Mouse (Mus musculus) adrenal gland, postnatal 25 days (tissue): ENCODE measurements around the gene Olfr390. TPM values are rescaled to one million over a fixed set of nuclear protein-coding genes. Genes with fewer than 3 reads are reported as not detected.

Source experiments
- DNase-seq: peaks from one replicate; pipeline ENCODE4 v3.0.0; 2021; ENCODE audit warnings: mixed read lengths
- long read RNA-seq: library from polyadenylated mRNA; stranded (forward); transcript quantifications from one replicate; pipeline ENCODE4 v2.0.0, GENCODE M21; 2021
- total RNA-seq: library from RNA; stranded (reverse); gene quantifications from 2 replicates; pipeline ENCODE4 v1.2.3, GENCODE M21; 2021

Olfr390 gene
- not detected in 2 replicates for total RNA-seq
- long read RNA-seq: 0 reads

DNA sequence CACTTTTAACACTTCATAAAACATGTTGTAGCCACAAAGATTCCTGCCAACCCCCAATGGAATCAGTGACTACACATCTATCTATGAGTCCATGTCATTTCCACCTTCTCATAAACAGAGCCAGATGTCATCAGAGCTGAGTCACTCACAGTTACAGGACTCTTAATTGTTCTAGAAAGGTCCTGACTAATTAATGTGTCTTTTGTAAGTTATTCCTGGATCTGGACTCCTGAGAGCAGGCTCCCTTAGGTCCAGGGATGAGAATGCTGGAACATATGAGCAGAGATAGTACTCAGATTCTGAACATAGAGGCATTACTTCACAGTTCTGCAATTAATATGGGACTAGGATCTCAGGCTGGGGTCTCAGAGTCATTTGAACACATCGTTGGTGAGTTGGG, at the start of gene Olfr390:
Gene Olfr390, plus strand, starts transcription at position 301 of the 400 bp plus-strand sequence.
- no peak for DNase-seq

GRCm38 (mm10) chr11:73759115-73759514, 23.6 kb upstream of the Olfr390 start:
- no peak for DNase-seq

DNA sequence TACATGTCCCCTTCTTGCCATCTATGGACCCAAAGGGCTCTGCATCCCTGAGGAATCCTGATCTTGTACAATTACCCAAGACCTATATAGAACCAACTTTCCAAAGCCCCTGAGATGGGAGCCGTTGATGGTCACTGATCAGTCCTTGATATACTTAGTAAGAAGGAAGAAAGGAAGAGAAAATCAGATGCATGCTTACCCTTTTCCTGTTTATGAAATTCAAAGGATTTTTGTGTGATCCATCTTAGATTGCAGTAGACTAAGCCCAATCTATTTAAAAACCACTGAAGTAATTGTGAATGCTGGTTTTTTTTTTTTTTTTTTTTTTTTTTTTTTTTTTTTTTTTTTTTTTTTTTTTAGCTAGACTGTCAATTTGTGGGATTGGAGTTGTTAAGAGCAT, 2.2 kb upstream of the Olfr390 start, which contains the start of gene Olfr389:
Gene Olfr389, minus strand, starts transcription at position 101 of the 400 bp plus-strand sequence.
- no peak for DNase-seq

DNA sequence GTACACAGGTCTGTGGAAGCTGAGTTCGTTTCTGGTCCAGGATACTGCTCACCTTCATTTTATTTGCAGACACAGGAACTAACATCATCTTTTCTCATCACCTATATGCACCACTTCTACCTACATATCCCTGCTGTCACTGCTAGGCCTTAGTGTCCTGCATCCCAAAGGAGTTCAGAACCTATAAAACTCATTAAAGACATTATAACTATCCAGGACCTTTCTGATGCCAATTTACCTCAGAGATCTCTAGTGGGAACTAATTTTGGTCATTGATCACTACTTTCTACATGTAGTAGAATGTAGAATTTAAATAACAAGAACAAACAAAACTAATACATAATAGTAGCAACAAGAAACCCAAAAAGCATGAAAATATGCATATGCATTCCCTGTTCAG, 20.2 kb downstream of the Olfr390 start, which contains the start of gene Olfr391-ps:
Gene Olfr391-ps, minus strand, starts transcription at position 101 of the 400 bp plus-strand sequence.
- no peak for DNase-seq

GRCm38 (mm10) chr11:73816949-73817348, 34.2 kb downstream of the Olfr390 start, which contains the start of gene Olfr392:
Gene Olfr392 (minus strand): TSS chr11:73817049.
- DNase-seq: no peak

Other genes starting within 250 kb of the Olfr390 start
- gene Olfr385, start 190.0 kb upstream of the Olfr390 start, total RNA-seq: not detected in 2 replicates
- gene Olfr384, start 184.4 kb upstream of the Olfr390 start, total RNA-seq: not detected in 2 replicates
- gene Zfp735, start 94.2 kb upstream of the Olfr390 start, total RNA-seq: not detected in 2 replicates
- not detected in 2 replicates for gene Olfr389, start 2.3 kb upstream of the Olfr390 start, total RNA-seq
- gene Olfr391-ps, start 20.1 kb downstream of the Olfr390 start, total RNA-seq: not detected in 2 replicates
- gene Olfr392, start 34.1 kb downstream of the Olfr390 start, total RNA-seq: not detected in 2 replicates
- gene Olfr393, start 68.5 kb downstream of the Olfr390 start, total RNA-seq: not detected in 2 replicates
- not detected in 2 replicates for gene Olfr394, start 107.8 kb downstream of the Olfr390 start, total RNA-seq
- gene Olfr395, start 126.3 kb downstream of the Olfr390 start, total RNA-seq: not detected in 2 replicates
- not detected in 2 replicates for gene Olfr23, start 153.7 kb downstream of the Olfr390 start, total RNA-seq
- not detected in 2 replicates for gene Olfr397, start 177.9 kb downstream of the Olfr390 start, total RNA-seq
- gene Olfr398, start 207.4 kb downstream of the Olfr390 start, total RNA-seq: not detected in 2 replicates